ENCODE assay signal across 11 mouse cellular contexts in the genomic region with DNA sequence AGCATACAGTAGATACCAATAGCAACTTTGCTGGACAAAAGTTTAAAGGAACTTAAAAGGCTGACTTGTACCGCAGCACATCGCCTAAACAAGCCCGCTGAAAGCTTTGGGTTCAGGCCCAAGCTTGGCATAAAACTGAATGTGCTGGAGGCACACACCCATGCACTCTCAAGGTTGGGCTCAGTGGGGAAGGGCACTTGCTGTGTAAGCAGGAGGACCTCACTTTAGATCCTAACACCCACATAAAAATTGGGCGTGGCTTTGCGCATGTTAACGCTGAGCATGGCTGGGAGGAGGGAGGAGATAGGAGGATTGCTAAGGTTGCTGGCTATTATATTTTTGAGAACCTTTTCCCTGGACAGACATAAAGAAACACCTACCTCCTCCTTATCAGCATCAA. TPM values are rescaled to one million over a fixed set of nuclear protein-coding genes. Genes with fewer than 3 reads are reported as not detected.
DNase-seq lines count a peak whose midpoint lies in the region; ATAC-seq and TF ChIP-seq lines count a peak whose summit lies in the region.
"Had no signal": no experiment of that assay in that cellular context is flagged by ENCODE, and none has a peak within 500 bp of the region (broad histone marks: within the 10 kb centered on the region; RNA-seq: fewer than 3 reads in every experiment).

No protein-coding gene starts in this region.

- no peak overlapping the region for H3K4me3 ChIP-seq in forebrain, embryonic 10.5 days
- H3K4me3 ChIP-seq in forebrain, embryonic 11.5 days (ENCODE audit: low read depth, low read length): no peak overlapping the region
- H3K4me3 ChIP-seq in lung, embryonic 16.5 days (ENCODE audit: low read length): no peak overlapping the region
- H3K4me3 ChIP-seq in small intestine, adult 2 months (ENCODE audit: low read depth, low read length): no peak overlapping the region
- H3K4me3 ChIP-seq: erythroblast, embryonic 14.5 days; neural tube, embryonic 13.5 days had no signal

- H3K27me3 ChIP-seq in forebrain, embryonic 10.5 days (ENCODE audit: poor library complexity, severe bottlenecking): no peaks in the 10 kb centered on the region
- H3K27me3 ChIP-seq in forebrain, embryonic 11.5 days (ENCODE audit: control insufficient read depth, insufficient read depth, low read length): no peaks in the 10 kb centered on the region
- H3K27me3 ChIP-seq in lung, embryonic 16.5 days (ENCODE audit: control insufficient read depth, insufficient read depth, low read depth, low read length): no peaks in the 10 kb centered on the region
- H3K27me3 ChIP-seq in small intestine, adult 2 months (ENCODE audit: control insufficient read depth, insufficient read depth, low read length): no peaks in the 10 kb centered on the region
- H3K27me3 ChIP-seq: neural tube, embryonic 13.5 days had no signal

- H3K4me2 ChIP-seq in forebrain, embryonic 11.5 days (ENCODE audit: low read depth, low read length, severe bottlenecking): no peak overlapping the region
- no peak overlapping the region for H3K4me2 ChIP-seq in lung, embryonic 16.5 days (ENCODE audit: low read depth, low read length)
- H3K4me2 ChIP-seq: neural tube, embryonic 13.5 days had no signal

- H3K27ac ChIP-seq in forebrain, embryonic 10.5 days: peak overlapping the region; percentile 73
- no peak overlapping the region for H3K27ac ChIP-seq in forebrain, embryonic 11.5 days (ENCODE audit: low read depth, low read length)
- peak overlapping the region; percentile 56 for H3K27ac ChIP-seq in lung, embryonic 16.5 days (ENCODE audit: low read length)
- peak overlapping the region; percentile 92 for H3K27ac ChIP-seq in small intestine, adult 2 months (ENCODE audit: insufficient read depth, low read depth, low read length)
- H3K27ac ChIP-seq: macrophage; neural tube, embryonic 13.5 days had no signal

- 45% methylated on average over 6 of the region's 6 CpGs for WGBS in forebrain, embryonic 10.5 days
- 44% methylated on average over 6 of the region's 6 CpGs for WGBS in forebrain, embryonic 11.5 days
- 45% methylated on average over 6 of the region's 6 CpGs for WGBS in lung, embryonic 16.5 days
- WGBS in small intestine, adult 2 months: 23% methylated on average over 6 of the region's 6 CpGs

- peaks cover 12% of the 10 kb centered on the region for H3K4me1 ChIP-seq in forebrain, embryonic 10.5 days
- 0 out of 2 replicates have a peak, but pooled peaks cover 5% of the 10 kb centered on the region for H3K4me1 ChIP-seq in forebrain, embryonic 11.5 days (replicated peaks; ENCODE audit: control insufficient read depth, insufficient read depth, low read length)
- H3K4me1 ChIP-seq in lung, embryonic 16.5 days (replicated peaks; ENCODE audit: control insufficient read depth, insufficient read depth, low read length): peaks cover 9% of the 10 kb centered on the region
- peaks cover 6% of the 10 kb centered on the region; the same call in 1 of the 2 replicates for H3K4me1 ChIP-seq in small intestine, adult 2 months (ENCODE audit: control insufficient read depth, insufficient read depth, insufficient read length, low read length)
- H3K4me1 ChIP-seq: neural tube, embryonic 13.5 days had no signal

- H3K36me3 ChIP-seq in forebrain, embryonic 10.5 days (replicated peaks): peaks cover 12% of the 10 kb centered on the region
- no peaks in the 10 kb centered on the region; the same call in 1 of the 2 replicates for H3K36me3 ChIP-seq in forebrain, embryonic 11.5 days (ENCODE audit: control insufficient read depth, insufficient read depth, low read length)
- H3K36me3 ChIP-seq in lung, embryonic 16.5 days (ENCODE audit: control insufficient read depth, insufficient read depth, low read length): peaks cover 3% of the 10 kb centered on the region; the same call in 1 of the 2 replicates
- no peaks in the 10 kb centered on the region; the same call in 1 of the 2 replicates for H3K36me3 ChIP-seq in small intestine, adult 2 months (ENCODE audit: control insufficient read depth, insufficient read depth, low read length)

- ATAC-seq in forebrain, embryonic 11.5 days (replicated peaks; ENCODE audit: low FRiP score): no peak
- ATAC-seq in lung, embryonic 16.5 days (ENCODE audit: low read depth): peak; percentile 62; the same call in 1 of the 2 replicates

- no peak for DNase-seq in forebrain, embryonic 10.5 days (ENCODE audit: extremely low spot score, low spot score)
- DNase-seq in forebrain, embryonic 11.5 days (ENCODE audit: low spot score): no peak
- no peak for DNase-seq in lung, adult 18-20 months
- DNase-seq in gonadal fat pad, adult 2 months (ENCODE audit: low read depth): peak; percentile 93
- DNase-seq in cerebellum, postnatal 14 days: no peak
- DNase-seq in layer of hippocampus, postnatal 36 days: no peak

- no peak overlapping the region for H3K9ac ChIP-seq in forebrain, embryonic 11.5 days (ENCODE audit: low read length)
- no peak overlapping the region for H3K9ac ChIP-seq in lung, embryonic 16.5 days (ENCODE audit: low read length)
- H3K9ac ChIP-seq: neural tube, embryonic 13.5 days had no signal

- no peaks in the 10 kb centered on the region for H3K9me3 ChIP-seq in forebrain, embryonic 10.5 days
- no peaks in the 10 kb centered on the region for H3K9me3 ChIP-seq in forebrain, embryonic 11.5 days (ENCODE audit: control insufficient read depth, low read length)
- H3K9me3 ChIP-seq in lung, embryonic 16.5 days (ENCODE audit: control insufficient read depth, low read length): no peaks in the 10 kb centered on the region
- H3K9me3 ChIP-seq: neural tube, embryonic 13.5 days had no signal

- no peak for TF ChIP-seq CTCF in small intestine, adult 2 months (IDR thresholded peaks at IDR 0.05; ENCODE audit: extremely low read depth, insufficient read length, insufficient replicate concordance, low read depth, low read length)

- no peak for TF ChIP-seq POLR2A in small intestine, adult 2 months (IDR thresholded peaks at IDR 0.05; ENCODE audit: low read depth, low read length)

RNA-seq across cellular contexts. Expression of a gene that starts 8.7 kb away (rescaled TPM):
- 896 and 909 TPM in 2 replicates for polyA plus RNA-seq in forebrain, embryonic 10.5 days (2016; fragmentation: Nextera tagmentation; extraction: Ambion mirVana)
- 905 and 906 TPM in 2 replicates for polyA plus RNA-seq in forebrain, embryonic 11.5 days (2014; fragmentation: Nextera tagmentation; extraction: Ambion mirVana)
- polyA plus RNA-seq in lung, embryonic 16.5 days (2015; fragmentation: Nextera tagmentation; extraction: Ambion mirVana): 976 and 986 TPM in 2 replicates
- 100 and 148 TPM in 2 replicates for polyA plus RNA-seq in gonadal fat pad, adult 2 months (2012; rRNA removed)
- polyA plus RNA-seq in small intestine, adult 2 months (2012; rRNA removed): 63.8 and 147 TPM in 2 replicates
- total RNA-seq in layer of hippocampus, postnatal 36 days (2021): 100 to 1,000 TPM; 415 to 443 TPM

RNA-seq across cellular contexts. Expression of a gene that starts 10.5 kb away (rescaled TPM):
- polyA plus RNA-seq in forebrain, embryonic 10.5 days (2016; fragmentation: Nextera tagmentation; extraction: Ambion mirVana): 211 and 220 TPM in 2 replicates
- 208 and 217 TPM in 2 replicates for polyA plus RNA-seq in forebrain, embryonic 11.5 days (2014; fragmentation: Nextera tagmentation; extraction: Ambion mirVana)
- polyA plus RNA-seq in lung, embryonic 16.5 days (2015; fragmentation: Nextera tagmentation; extraction: Ambion mirVana): 159 and 171 TPM in 2 replicates
- polyA plus RNA-seq in gonadal fat pad, adult 2 months (2012; rRNA removed): 30.5 and 33.1 TPM in 2 replicates
- 5.0 and 9.0 TPM in 2 replicates for polyA plus RNA-seq in small intestine, adult 2 months (2012; rRNA removed)
- total RNA-seq in layer of hippocampus, postnatal 36 days (2021): 10 to 100 TPM; 77.9 to 86.7 TPM

RNA-seq across cellular contexts. Expression of a gene that starts 14.5 kb away (rescaled TPM):
- 12.0 and 13.5 TPM in 2 replicates for polyA plus RNA-seq in forebrain, embryonic 10.5 days (2016; fragmentation: Nextera tagmentation; extraction: Ambion mirVana)
- 9.4 and 9.5 TPM in 2 replicates for polyA plus RNA-seq in forebrain, embryonic 11.5 days (2014; fragmentation: Nextera tagmentation; extraction: Ambion mirVana)
- polyA plus RNA-seq in lung, embryonic 16.5 days (2015; fragmentation: Nextera tagmentation; extraction: Ambion mirVana): 10.6 and 12.3 TPM in 2 replicates
- 25.6 and 26.3 TPM in 2 replicates for polyA plus RNA-seq in gonadal fat pad, adult 2 months (2012; rRNA removed)
- polyA plus RNA-seq in small intestine, adult 2 months (2012; rRNA removed): 4.0 and 6.7 TPM in 2 replicates
- total RNA-seq in layer of hippocampus, postnatal 36 days (2021): 10 to 100 TPM; 12.8 to 13.5 TPM

RNA-seq across cellular contexts. Expression of a gene that starts 39.1 kb away (rescaled TPM):
- polyA plus RNA-seq in forebrain, embryonic 10.5 days (2016; fragmentation: Nextera tagmentation; extraction: Ambion mirVana): 0.28 and 0.32 TPM in 2 replicates
- 0.25 and 0.40 TPM in 2 replicates for polyA plus RNA-seq in forebrain, embryonic 11.5 days (2014; fragmentation: Nextera tagmentation; extraction: Ambion mirVana)
- 1.1 and 1.2 TPM in 2 replicates for polyA plus RNA-seq in lung, embryonic 16.5 days (2015; fragmentation: Nextera tagmentation; extraction: Ambion mirVana)
- polyA plus RNA-seq in gonadal fat pad, adult 2 months (2012; rRNA removed): 9.8 and 12.7 TPM in 2 replicates
- 2.9 and 3.1 TPM in 2 replicates for polyA plus RNA-seq in small intestine, adult 2 months (2012; rRNA removed)
- 1 to 10 TPM; 1.2 TPM for total RNA-seq in layer of hippocampus, postnatal 36 days (2021)
